Mouse (Mus musculus) forebrain, embryonic 11.5 days (tissue): ENCODE results near the gene Ren1. TPM values are rescaled to one million over a fixed set of nuclear protein-coding genes. Genes with fewer than 3 reads are reported as not detected.

Experiments
- ATAC-seq: fragments of 200-750 bp; cut with Nextera tagmentation; replicated peaks from 2 replicates; pipeline ENCODE4 v1.8.0; 2017; ENCODE audit warnings: moderate TSS enrichment; ENCODE audit not compliant: low FRiP score
- DNase-seq: peaks from one replicate; pipeline ENCODE4 v3.0.0-alpha.2; 2017; ENCODE audit warnings: low spot score
- H3K27ac ChIP-seq: fragments of 300-500 bp; sonication (generic); 2 replicates; pipeline ENCODE4 v1.5.1; 2014; ENCODE audit warnings: low read depth, low read length
- H3K27me3 ChIP-seq: fragments of 300-500 bp; sonication (generic); 2 replicates; pipeline ENCODE4 v1.6.1; 2014; ENCODE audit warnings: mild to moderate bottlenecking, low read length, mixed read lengths; ENCODE audit not compliant: control insufficient read depth, insufficient read depth
- H3K36me3 ChIP-seq: fragments of 300-500 bp; sonication (generic); 2 replicates; pipeline ENCODE4 v1.6.1; 2014; ENCODE audit warnings: mild to moderate bottlenecking, low read length, moderate library complexity, mixed read lengths; ENCODE audit not compliant: control insufficient read depth, insufficient read depth
- H3K4me1 ChIP-seq: fragments of 300-500 bp; sonication (generic); replicated peaks from 2 replicates; pipeline ENCODE4 v1.6.1; 2014; ENCODE audit warnings: low read length, mixed read lengths; ENCODE audit not compliant: control insufficient read depth, insufficient read depth
- H3K4me2 ChIP-seq: fragments of 300-500 bp; sonication (generic); 2 replicates; pipeline ENCODE4 v1.6.1; 2014; ENCODE audit warnings: low read depth, mild to moderate bottlenecking, low read length, moderate library complexity, mixed read lengths; ENCODE audit not compliant: severe bottlenecking
- H3K4me3 ChIP-seq: fragments of 300-500 bp; sonication (generic); 2 replicates; pipeline ENCODE4 v1.5.1; 2014; ENCODE audit warnings: low read depth, low read length
- H3K9ac ChIP-seq: fragments of 300-500 bp; sonication (generic); 2 replicates; pipeline ENCODE4 v1.6.1; 2014; ENCODE audit warnings: low read length
- H3K9me3 ChIP-seq: fragments of 300-500 bp; sonication (generic); 2 replicates; pipeline ENCODE4 v1.6.1; 2016; ENCODE audit warnings: low read length, mixed read lengths; ENCODE audit not compliant: control insufficient read depth
- WGBS: fragments of 180-500 bp; shearing (Covaris S2); extraction: QIAGEN DNeasy Blood & Tissue Kit; methylation state at CpG from one replicate; pipeline ENCODE4 v1.1.7; 2014; 5-methylcytosine and 5-hydroxymethylcytosine counted together
- polyA plus RNA-seq: library from polyadenylated mRNA; unstranded; fragments of >200 nt; fragmentation: Nextera tagmentation; extraction: Ambion mirVana; gene quantifications from 2 replicates; pipeline ENCODE4 v1.2.1, GENCODE M21; 2014

Gene Ren1
- polyA plus RNA-seq, 1 experiment from 2014 or later = not detected

GRCm38 (mm10) chr1:133383157-133383783 lies 33.0 kb downstream of the Ren1 start:
- WGBS = 93% methylated on average over 14 of the region's 14 CpGs
- ATAC-seq (no peak), DNase-seq (no peak)
- H3K4me3 ChIP-seq = no peak overlapping the region
- H3K4me2 ChIP-seq = no peak overlapping the region
- no peaks in the 10 kb centered on the region for H3K9me3 ChIP-seq
- no peaks in the 10 kb centered on the region for H3K36me3 ChIP-seq
- H3K27ac ChIP-seq = no peak overlapping the region
- H3K9ac ChIP-seq = no peak overlapping the region
- H3K27me3 ChIP-seq = no peaks in the 10 kb centered on the region; the same call in 1 of the 2 replicates
- H3K4me1 ChIP-seq = 0 out of 2 replicates have a peak, but pooled peaks cover 8% of the 10 kb centered on the region

- Histone ChIP-seq H3K27ac (no peak overlapping the region), H3K4me2 (peak overlapping the region; percentile 9; the same call in 1 of the 2 replicates), H3K4me1 (0 out of 2 replicates have a peak, but pooled peaks cover 8% of the 10 kb centered on the region), H3K4me3 (no peak overlapping the region), H3K9ac (peak overlapping the region; percentile 39; the same call in 1 of the 2 replicates), H3K36me3 (peaks cover 2% of the 10 kb centered on the region; the same call in 1 of the 2 replicates), H3K27me3 (no peaks in the 10 kb centered on the region; the same call in 1 of the 2 replicates), H3K9me3 (no peaks in the 10 kb centered on the region)
- peak; percentile 90 for DNase-seq
- ATAC-seq = peak; percentile 60
- 31% methylated on average over 9 of the region's 9 CpGs for WGBS
These were observed 35.2 kb downstream of the Ren1 start for GRCm38 (mm10) chr1:133385506-133385905.

- H3K9me3 ChIP-seq = no peaks in the 10 kb centered on the region; the same call in 1 of the 2 replicates
- 0 out of 2 replicates have a peak, but pooled peaks cover 8% of the 10 kb centered on the region for H3K4me1 ChIP-seq
- H3K9ac ChIP-seq = peak overlapping the region; percentile 39
- WGBS = 22% methylated on average over 11 of the region's 11 CpGs
- DNase-seq = no peak
- no peak overlapping the region for H3K4me3 ChIP-seq
- H3K4me2 ChIP-seq = no peak overlapping the region
- no peak for ATAC-seq
- no peaks in the 10 kb centered on the region; the same call in 1 of the 2 replicates for H3K27me3 ChIP-seq
- no peak overlapping the region for H3K27ac ChIP-seq
- H3K36me3 ChIP-seq = peaks cover 3% of the 10 kb centered on the region; the same call in 1 of the 2 replicates
These were observed 35.9 kb downstream of the Ren1 start for GRCm38 (mm10) chr1:133386209-133386608.

GRCm38 (mm10) chr1:133387539-133388268 lies 37.4 kb downstream of the Ren1 start:
- no peaks in the 10 kb centered on the region; the same call in 1 of the 2 replicates for H3K27me3 ChIP-seq
- no peaks in the 10 kb centered on the region; the same call in 1 of the 2 replicates for H3K9me3 ChIP-seq
- H3K4me1 ChIP-seq = 0 out of 2 replicates have a peak, but pooled peaks cover 8% of the 10 kb centered on the region
- H3K36me3 ChIP-seq = peaks cover 8% of the 10 kb centered on the region; the same call in 1 of the 2 replicates
- DNase-seq (no peak), ATAC-seq (no peak)
- H3K27ac ChIP-seq = no peak overlapping the region
- H3K9ac ChIP-seq = no peak overlapping the region
- H3K4me2 ChIP-seq = no peak overlapping the region
- 67% methylated on average over 19 of the region's 19 CpGs for WGBS
- no peak overlapping the region for H3K4me3 ChIP-seq

- Histone ChIP-seq H3K9ac (no peak overlapping the region), H3K36me3 (peaks cover 8% of the 10 kb centered on the region; the same call in 1 of the 2 replicates), H3K27ac (no peak overlapping the region), H3K9me3 (no peaks in the 10 kb centered on the region; the same call in 1 of the 2 replicates), H3K4me2 (no peak overlapping the region), H3K4me3 (no peak overlapping the region), H3K4me1 (peaks cover 13% of the 10 kb centered on the region), H3K27me3 (peaks cover 19% of the 10 kb centered on the region)
- 73% methylated on average over 4 of the region's 4 CpGs for WGBS
- DNase-seq (no peak), ATAC-seq (no peak)
These were observed 44.4 kb downstream of the Ren1 start for GRCm38 (mm10) chr1:133394702-133395101.

GRCm38 (mm10) chr1:133396693-133397092 lies 46.4 kb downstream of the Ren1 start:
- H3K27ac ChIP-seq = no peak overlapping the region
- peaks cover 21% of the 10 kb centered on the region for H3K27me3 ChIP-seq
- H3K9me3 ChIP-seq = no peaks in the 10 kb centered on the region
- H3K36me3 ChIP-seq = peaks cover 2% of the 10 kb centered on the region; the same call in 1 of the 2 replicates
- peaks cover 13% of the 10 kb centered on the region for H3K4me1 ChIP-seq
- no peak for ATAC-seq
- no peak for DNase-seq
- H3K4me3 ChIP-seq = no peak overlapping the region
- WGBS = 86% methylated on average over 5 of the region's 5 CpGs
- no peak overlapping the region for H3K9ac ChIP-seq
- no peak overlapping the region for H3K4me2 ChIP-seq

- DNase-seq (no peak), ATAC-seq (no peak; the same call in 1 of the 2 replicates)
- H3K36me3 ChIP-seq = no peaks in the 10 kb centered on the region
- no peak overlapping the region for H3K27ac ChIP-seq
- 59% methylated on average over 5 of the region's 5 CpGs for WGBS
- no peaks in the 10 kb centered on the region for H3K9me3 ChIP-seq
- H3K4me1 ChIP-seq = peaks cover 13% of the 10 kb centered on the region
- H3K9ac ChIP-seq = 0 out of 2 replicates have a peak overlapping the region, but pooled peaks have one; percentile 20
- H3K27me3 ChIP-seq = peaks cover 21% of the 10 kb centered on the region
- no peak overlapping the region for H3K4me3 ChIP-seq
- peak overlapping the region; percentile 28; the same call in 1 of the 2 replicates for H3K4me2 ChIP-seq
These were observed 46.8 kb downstream of the Ren1 start for GRCm38 (mm10) chr1:133397094-133397482.

- H3K9ac ChIP-seq = peak overlapping the region; percentile 20
- DNase-seq (peak; percentile 78), ATAC-seq (peak; percentile 80)
- H3K4me2 ChIP-seq = peak overlapping the region; percentile 28; the same call in 1 of the 2 replicates
- H3K9me3 ChIP-seq = no peaks in the 10 kb centered on the region
- H3K27ac ChIP-seq = peak overlapping the region; percentile 59
- 2% methylated on average over 17 of the region's 17 CpGs for WGBS
- H3K36me3 ChIP-seq = no peaks in the 10 kb centered on the region
- H3K4me3 ChIP-seq = no peak overlapping the region
- H3K27me3 ChIP-seq = peaks cover 21% of the 10 kb centered on the region
- H3K4me1 ChIP-seq = peaks cover 13% of the 10 kb centered on the region
These were observed 47.4 kb downstream of the Ren1 start for GRCm38 (mm10) chr1:133397483-133398237.
